Mouse (Mus musculus): ENCODE data around the gene Cfap43. TPM values are rescaled to one million over a fixed set of nuclear protein-coding genes. Genes with fewer than 3 reads are reported as not detected.

The Cfap43 gene
- polyA plus RNA-seq, 1 experiment = not detected

- WGBS = 63% methylated on average over 6 of the region's 6 CpGs
- Histone ChIP-seq H3K27ac (ENCODE audit: insufficient read depth, low read depth, low read length) (no peak overlapping the region), H3K27me3 (replicated peaks; ENCODE audit: control insufficient read depth, insufficient read depth, low read length) (no peaks in the 10 kb centered on the region), H3K36me3 (ENCODE audit: control insufficient read depth, insufficient read depth, low read length) (no peaks in the 10 kb centered on the region), H3K4me3 (ENCODE audit: insufficient read depth, low read depth, low read length) (no peak overlapping the region), H3K4me1 (ENCODE audit: control insufficient read depth, insufficient read depth, low read length) (peaks cover 11% of the 10 kb centered on the region; the same call in 1 of the 2 replicates)
- no peak for DNase-seq
- peak; percentile 31; the same call in 1 of the 2 replicates for TF ChIP-seq CTCF (conservative IDR thresholded peaks at IDR 0.05; ENCODE audit: insufficient read depth, insufficient read length, low read depth, low read length)
- TF ChIP-seq POLR2A (IDR thresholded peaks at IDR 0.05; ENCODE audit: low read depth, low read length) = no peak
Observed at GRCm38 (mm10) chr19:47900012-47900411, 19.1 kb downstream of the Cfap43 start.

GRCm38 (mm10) chr19:47898472-47899079, 20.5 kb downstream of the Cfap43 start:
- H3K27me3 ChIP-seq (replicated peaks; ENCODE audit: control insufficient read depth, insufficient read depth, low read length) = no peaks in the 10 kb centered on the region
- H3K27ac ChIP-seq (ENCODE audit: insufficient read depth, low read depth, low read length) = no peak overlapping the region
- WGBS = 83% methylated on average over 8 of the region's 8 CpGs
- TF ChIP-seq CTCF (conservative IDR thresholded peaks at IDR 0.05; ENCODE audit: insufficient read depth, insufficient read length, low read depth, low read length) (no peak), POLR2A (IDR thresholded peaks at IDR 0.05; ENCODE audit: low read depth, low read length) (no peak)
- peaks cover 11% of the 10 kb centered on the region; the same call in 1 of the 2 replicates for H3K4me1 ChIP-seq (ENCODE audit: control insufficient read depth, insufficient read depth, low read length)
- DNase-seq = no peak
- no peak overlapping the region for H3K4me3 ChIP-seq (ENCODE audit: insufficient read depth, low read depth, low read length)
- H3K36me3 ChIP-seq (ENCODE audit: control insufficient read depth, insufficient read depth, low read length) = no peaks in the 10 kb centered on the region

GRCm38 (mm10) chr19:47893092-47893491, 26.0 kb downstream of the Cfap43 start:
- no peaks in the 10 kb centered on the region for H3K27me3 ChIP-seq (replicated peaks; ENCODE audit: control insufficient read depth, insufficient read depth, low read length)
- no peak overlapping the region for H3K27ac ChIP-seq (ENCODE audit: insufficient read depth, low read depth, low read length)
- TF ChIP-seq CTCF (conservative IDR thresholded peaks at IDR 0.05; ENCODE audit: insufficient read depth, insufficient read length, low read depth, low read length) (no peak), POLR2A (IDR thresholded peaks at IDR 0.05; ENCODE audit: low read depth, low read length) (no peak)
- peaks cover 6% of the 10 kb centered on the region for H3K4me1 ChIP-seq (ENCODE audit: control insufficient read depth, insufficient read depth, low read length)
- WGBS = 89% methylated on average over 6 of the region's 6 CpGs
- no peaks in the 10 kb centered on the region for H3K36me3 ChIP-seq (ENCODE audit: control insufficient read depth, insufficient read depth, low read length)
- H3K4me3 ChIP-seq (ENCODE audit: insufficient read depth, low read depth, low read length) = no peak overlapping the region
- DNase-seq = no peak

- Histone ChIP-seq H3K27ac (ENCODE audit: insufficient read depth, low read depth, low read length) (peak overlapping the region; percentile 92), H3K4me1 (ENCODE audit: control insufficient read depth, insufficient read depth, low read length) (peaks cover 9% of the 10 kb centered on the region), H3K27me3 (replicated peaks; ENCODE audit: control insufficient read depth, insufficient read depth, low read length) (no peaks in the 10 kb centered on the region), H3K36me3 (ENCODE audit: control insufficient read depth, insufficient read depth, low read length) (no peaks in the 10 kb centered on the region), H3K4me3 (ENCODE audit: insufficient read depth, low read depth, low read length) (no peak overlapping the region)
- DNase-seq = peak; percentile 79
- 57% methylated on average over 11 of the region's 11 CpGs for WGBS
- TF ChIP-seq POLR2A (IDR thresholded peaks at IDR 0.05; ENCODE audit: low read depth, low read length) = no peak
- TF ChIP-seq CTCF (conservative IDR thresholded peaks at IDR 0.05; ENCODE audit: insufficient read depth, insufficient read length, low read depth, low read length) = no peak
Observed at GRCm38 (mm10) chr19:47891562-47892312, 27.4 kb downstream of the Cfap43 start.

GRCm38 (mm10) chr19:47890489-47891130, 28.5 kb downstream of the Cfap43 start:
- no peak for TF ChIP-seq POLR2A (IDR thresholded peaks at IDR 0.05; ENCODE audit: low read depth, low read length)
- no peak for TF ChIP-seq CTCF (conservative IDR thresholded peaks at IDR 0.05; ENCODE audit: insufficient read depth, insufficient read length, low read depth, low read length)
- Histone ChIP-seq H3K4me1 (ENCODE audit: control insufficient read depth, insufficient read depth, low read length) (peaks cover 9% of the 10 kb centered on the region), H3K36me3 (ENCODE audit: control insufficient read depth, insufficient read depth, low read length) (no peaks in the 10 kb centered on the region), H3K27me3 (replicated peaks; ENCODE audit: control insufficient read depth, insufficient read depth, low read length) (no peaks in the 10 kb centered on the region), H3K27ac (ENCODE audit: insufficient read depth, low read depth, low read length) (peak overlapping the region; percentile 92), H3K4me3 (ENCODE audit: insufficient read depth, low read depth, low read length) (0 out of 2 replicates have a peak overlapping the region, but pooled peaks have one; percentile 10)
- 22% methylated on average over 10 of the region's 10 CpGs for WGBS
- DNase-seq = peak; percentile 87

GRCm38 (mm10) chr19:47888037-47888436, 31.1 kb downstream of the Cfap43 start:
- peaks cover 9% of the 10 kb centered on the region for H3K4me1 ChIP-seq (ENCODE audit: control insufficient read depth, insufficient read depth, low read length)
- DNase-seq = no peak
- no peak overlapping the region for H3K27ac ChIP-seq (ENCODE audit: insufficient read depth, low read depth, low read length)
- no peak overlapping the region for H3K4me3 ChIP-seq (ENCODE audit: insufficient read depth, low read depth, low read length)
- no peaks in the 10 kb centered on the region for H3K36me3 ChIP-seq (ENCODE audit: control insufficient read depth, insufficient read depth, low read length)
- no peaks in the 10 kb centered on the region for H3K27me3 ChIP-seq (replicated peaks; ENCODE audit: control insufficient read depth, insufficient read depth, low read length)
- WGBS = 92% methylated on average over 8 of the region's 8 CpGs
- TF ChIP-seq CTCF (conservative IDR thresholded peaks at IDR 0.05; ENCODE audit: insufficient read depth, insufficient read length, low read depth, low read length) (no peak), POLR2A (IDR thresholded peaks at IDR 0.05; ENCODE audit: low read depth, low read length) (no peak)

GRCm38 (mm10) chr19:47887417-47887816, 31.7 kb downstream of the Cfap43 start:
- H3K4me3 ChIP-seq (ENCODE audit: insufficient read depth, low read depth, low read length) = no peak overlapping the region
- peaks cover 9% of the 10 kb centered on the region for H3K4me1 ChIP-seq (ENCODE audit: control insufficient read depth, insufficient read depth, low read length)
- H3K36me3 ChIP-seq (ENCODE audit: control insufficient read depth, insufficient read depth, low read length) = no peaks in the 10 kb centered on the region
- H3K27ac ChIP-seq (ENCODE audit: insufficient read depth, low read depth, low read length) = peak overlapping the region; percentile 81
- DNase-seq = no peak
- WGBS = 67% methylated on average over 10 of the region's 10 CpGs
- no peaks in the 10 kb centered on the region for H3K27me3 ChIP-seq (replicated peaks; ENCODE audit: control insufficient read depth, insufficient read depth, low read length)
- TF ChIP-seq POLR2A (IDR thresholded peaks at IDR 0.05; ENCODE audit: low read depth, low read length) (no peak), CTCF (conservative IDR thresholded peaks at IDR 0.05; ENCODE audit: insufficient read depth, insufficient read length, low read depth, low read length) (no peak)

Data from kidney, adult 2 months (tissue).